Mouse (Mus musculus) yolk sac, embryonic 10.5 days (tissue): ENCODE results near the gene Hectd4.

Experiments
- DNase-seq: peaks from one replicate; pipeline ENCODE4 v3.0.0-alpha.2; 2017; ENCODE audit warnings: low spot score

Gene Hectd4

DNA sequence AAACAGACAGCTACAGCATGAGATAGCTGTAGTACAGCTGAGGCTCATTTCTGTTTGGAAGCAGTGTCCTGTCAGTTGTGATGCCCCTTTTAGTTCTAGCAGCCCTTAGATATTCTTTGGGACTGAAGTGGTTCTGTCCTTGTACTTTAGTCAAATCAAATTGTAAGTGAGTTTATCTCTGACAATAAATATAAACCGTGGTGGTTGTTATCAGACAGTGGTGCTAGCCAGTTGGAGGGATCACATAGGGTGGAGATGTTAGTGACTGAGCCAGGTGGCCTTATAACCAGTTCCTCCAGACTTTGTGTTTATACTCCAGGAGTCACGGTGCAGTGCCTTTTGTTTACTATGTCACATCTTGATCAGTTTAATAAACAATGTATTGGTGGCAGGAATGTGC, 13.7 kb downstream of the Hectd4 start:
- DNase-seq: no peak

DNA sequence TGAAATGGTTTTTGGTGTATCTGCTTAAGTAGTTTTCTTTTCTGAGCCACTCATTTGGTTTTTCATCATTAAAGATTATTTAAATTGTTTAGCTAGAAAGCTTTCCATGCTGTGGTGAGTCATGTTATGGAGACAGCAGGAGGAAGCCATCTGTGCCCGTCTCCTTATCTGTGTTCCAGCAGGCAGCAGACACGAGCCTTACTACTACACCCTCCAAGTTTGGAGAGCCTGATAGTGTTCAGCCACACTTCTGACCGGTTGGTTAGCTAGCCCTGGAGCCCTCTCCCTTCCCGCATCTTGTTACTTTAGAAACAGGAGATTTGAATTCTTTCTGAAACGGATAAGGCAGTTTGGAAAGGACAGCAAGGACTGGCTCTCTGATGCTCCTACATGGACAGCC, 16.2 kb downstream of the Hectd4 start:
- no peak for DNase-seq

DNA sequence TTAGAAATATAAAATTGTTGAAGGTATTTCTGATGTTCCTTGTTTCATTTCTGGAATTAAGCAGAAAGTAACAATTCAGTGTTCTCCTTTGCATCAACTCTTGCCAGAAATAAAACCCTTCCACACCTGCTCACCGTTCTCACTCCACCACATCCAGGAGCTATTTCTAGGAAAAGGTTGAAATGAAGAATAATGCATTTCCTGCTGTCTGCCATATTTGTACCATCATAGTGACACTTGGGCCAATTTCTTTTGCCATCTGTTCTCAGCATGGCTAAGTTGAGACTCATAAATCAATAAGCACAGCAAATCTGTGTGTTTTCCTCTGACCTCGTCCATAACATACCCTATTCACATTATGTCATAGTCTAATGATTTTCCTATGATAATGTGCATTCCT, 18.2 kb downstream of the Hectd4 start:
- no peak for DNase-seq

DNA sequence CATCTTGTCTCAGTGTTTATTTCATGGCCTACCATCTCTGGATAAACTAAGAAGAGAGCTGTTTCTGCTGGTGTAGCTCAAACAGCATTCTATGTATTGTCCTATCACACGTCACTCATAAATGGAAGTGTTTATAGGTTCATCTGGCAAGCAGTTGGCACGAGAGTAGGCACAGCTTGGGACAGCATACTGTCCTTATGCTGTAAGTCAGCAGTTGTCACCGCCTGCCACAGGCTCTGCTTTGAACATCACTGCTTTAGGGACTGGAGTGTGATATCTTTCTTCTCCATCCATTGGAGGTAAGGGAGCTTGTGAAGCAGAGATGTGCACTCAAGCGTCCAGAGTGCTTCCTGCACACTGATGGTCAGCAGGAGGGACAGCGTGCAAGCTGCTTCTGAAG, 19.8 kb downstream of the Hectd4 start:
- DNase-seq: no peak

DNA sequence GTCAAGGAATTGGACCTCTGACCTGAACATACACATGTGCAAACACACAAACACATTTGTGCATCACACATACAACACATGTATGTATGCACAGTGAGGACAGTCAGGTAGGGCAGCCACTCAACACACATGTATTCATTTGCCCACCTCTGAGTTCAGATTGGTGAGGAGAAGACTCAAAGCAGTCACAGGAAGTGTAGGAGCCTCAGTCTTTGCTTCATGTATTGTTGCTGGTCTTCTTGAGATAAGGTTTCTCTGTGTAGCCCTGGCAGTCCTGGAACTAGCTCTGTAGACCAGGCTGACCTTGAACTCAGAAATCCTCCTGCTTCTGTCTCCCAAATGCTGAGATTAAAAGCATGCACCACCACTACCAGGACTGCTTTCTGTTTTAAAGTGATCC, 21.2 kb downstream of the Hectd4 start:
- no peak for DNase-seq

DNA sequence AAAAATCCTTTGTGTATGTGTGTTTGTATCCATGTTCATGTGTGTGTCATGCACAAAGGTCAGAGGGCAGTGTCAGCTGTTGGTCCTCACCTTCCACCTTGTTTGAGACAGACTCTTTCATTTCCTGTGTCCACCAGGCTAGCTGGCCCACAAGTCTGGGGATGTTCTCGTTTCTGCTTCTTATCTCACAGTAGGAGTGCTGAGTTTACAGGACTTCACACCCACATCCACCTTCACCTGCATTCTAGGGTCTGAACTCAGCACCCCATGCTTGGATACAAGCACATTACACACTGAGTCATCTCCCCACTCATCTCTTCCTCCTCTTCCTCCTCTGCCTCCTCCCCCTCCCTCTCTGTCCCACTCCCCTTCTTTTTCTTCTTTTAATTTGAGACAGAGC, 22.2 kb downstream of the Hectd4 start:
- DNase-seq: no peak

DNA sequence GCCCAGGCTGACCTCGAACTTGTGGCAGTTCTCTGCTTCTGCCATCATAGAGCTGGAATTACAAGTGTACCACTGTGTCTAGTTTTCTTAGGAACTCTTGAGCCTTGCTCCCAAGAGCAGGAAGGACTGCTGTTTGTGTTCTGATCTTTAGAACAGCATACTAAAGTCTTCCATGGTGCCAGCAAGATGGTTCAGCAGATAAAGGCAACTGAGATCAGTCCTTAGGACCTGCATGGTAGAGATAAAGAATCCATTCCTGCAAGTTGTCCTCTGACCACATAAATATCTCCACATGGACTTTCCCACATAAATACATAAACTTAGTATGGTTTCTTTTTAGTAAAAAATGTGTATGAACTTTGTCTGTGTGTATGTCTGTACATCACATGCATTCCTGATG, 22.7 kb downstream of the Hectd4 start:
- no peak for DNase-seq

DNA sequence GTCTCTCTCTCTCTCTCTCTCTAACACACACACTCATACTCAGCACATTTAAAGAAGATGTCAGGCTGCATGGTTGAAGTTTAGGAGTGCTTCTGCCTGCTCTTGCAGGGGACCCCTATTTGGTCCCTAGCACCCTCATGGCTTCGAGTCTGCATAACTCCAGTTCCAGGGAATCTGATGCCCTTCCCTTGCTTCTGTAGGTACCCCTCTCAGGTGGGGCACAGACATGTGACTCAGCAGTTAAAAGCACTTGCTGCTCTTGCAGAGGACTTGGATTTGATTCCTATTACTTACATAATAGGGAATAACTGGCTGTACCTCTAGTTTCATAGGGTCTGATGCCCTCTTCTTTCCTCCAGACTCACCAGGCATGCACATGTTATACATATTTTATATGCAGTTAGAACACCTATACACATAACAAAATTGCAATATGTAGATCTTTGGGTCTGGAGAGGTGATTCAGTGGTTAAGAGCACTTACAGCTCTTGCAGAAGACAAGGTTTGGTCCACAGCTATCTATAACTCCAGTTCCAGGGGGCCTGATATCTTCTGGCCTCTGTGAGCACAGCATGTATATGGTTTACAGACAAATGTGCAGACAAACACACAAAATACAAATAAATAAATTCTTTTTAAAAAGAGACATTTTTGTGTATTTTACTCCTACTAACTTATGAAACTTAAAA, 23.8 kb downstream of the Hectd4 start:
- DNase-seq: no peak

DNA sequence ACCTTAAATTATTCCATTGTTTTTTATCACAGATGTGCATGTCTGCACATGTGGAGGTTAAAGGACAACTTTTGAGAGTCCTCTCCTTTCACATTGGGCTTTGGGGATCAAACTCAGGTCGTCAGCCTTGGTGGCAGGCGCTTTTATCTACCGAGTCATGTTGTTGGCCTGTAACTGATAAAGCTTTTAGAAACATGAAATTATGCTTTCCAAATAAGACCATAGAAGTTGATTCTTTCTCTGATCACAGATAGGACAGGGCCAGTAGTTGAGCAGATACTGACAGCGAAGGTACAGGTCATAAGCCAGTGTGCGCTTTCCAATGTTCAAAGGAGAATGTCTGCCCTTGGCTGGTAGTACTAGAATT, 24.3 kb downstream of the Hectd4 start:
- DNase-seq: no peak

DNA sequence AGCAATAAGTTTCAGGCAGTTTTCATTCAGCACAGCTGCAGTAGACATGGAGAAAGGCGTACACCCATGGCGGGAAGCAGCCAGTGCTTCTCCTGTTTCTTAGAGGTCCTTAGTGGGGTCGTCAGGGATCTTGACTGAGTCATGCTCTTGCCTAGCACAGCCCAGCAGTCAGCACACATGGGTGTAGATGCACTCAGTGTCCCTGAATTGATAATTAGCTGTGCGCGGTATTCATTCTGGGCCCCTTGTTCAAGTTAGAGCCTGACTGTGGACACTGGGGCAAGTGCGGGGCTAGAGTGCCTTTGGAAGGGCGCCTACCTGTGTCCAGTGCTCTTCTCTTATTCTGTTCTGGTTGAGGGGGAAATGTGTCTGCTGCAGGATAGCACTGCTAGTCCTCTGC, 25.2 kb downstream of the Hectd4 start:
- DNase-seq: no peak

DNA sequence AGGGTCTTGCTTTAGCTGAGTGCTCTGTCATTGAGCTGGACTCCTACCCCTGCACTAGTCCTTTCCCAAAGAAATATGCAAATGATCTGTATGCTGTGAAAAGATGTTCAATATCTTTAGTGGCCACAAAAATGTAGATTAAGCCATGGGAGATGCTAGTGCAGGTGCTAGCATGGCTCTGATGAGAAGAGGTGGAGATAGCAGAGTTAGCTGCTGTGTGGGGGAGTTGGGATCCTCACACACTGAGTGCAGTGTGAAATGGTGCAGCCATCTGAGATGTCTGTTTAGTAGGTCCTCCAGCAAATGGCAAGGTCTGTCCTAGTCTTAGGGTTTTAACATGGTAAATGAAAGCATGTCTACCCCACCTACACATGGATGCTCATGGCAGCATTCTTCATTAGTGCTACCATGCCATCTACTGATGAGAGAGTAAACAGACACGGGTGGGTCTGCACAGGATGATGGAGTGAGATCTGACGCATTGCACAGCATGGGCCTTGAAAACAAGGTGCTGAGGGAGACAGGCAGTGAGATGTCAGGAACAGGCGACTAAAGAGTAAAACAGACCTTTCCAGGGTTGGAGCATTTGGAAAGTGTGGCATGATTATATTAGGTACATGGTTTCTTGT, 28.9 kb downstream of the Hectd4 start:
- DNase-seq: no peak

DNA sequence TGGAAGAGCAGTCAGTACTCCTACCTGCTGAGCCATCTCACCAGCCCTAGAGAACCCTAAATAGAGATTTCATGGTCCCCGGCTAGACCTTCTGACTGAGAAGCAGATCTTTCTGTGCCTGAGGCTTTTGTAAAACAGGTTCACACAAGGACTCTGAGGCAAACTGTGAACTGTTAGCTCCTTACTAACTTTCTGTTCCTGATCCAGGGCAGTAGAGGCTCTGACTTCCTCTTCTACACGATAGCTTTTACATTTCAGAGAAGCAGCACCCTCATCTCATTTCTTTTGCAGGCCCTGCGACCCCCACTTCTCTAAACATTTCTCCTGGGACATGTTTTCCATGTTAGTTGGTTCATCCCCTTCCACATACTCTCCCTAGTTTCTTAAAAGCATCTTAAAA, 29.7 kb downstream of the Hectd4 start:
- no peak for DNase-seq

DNA sequence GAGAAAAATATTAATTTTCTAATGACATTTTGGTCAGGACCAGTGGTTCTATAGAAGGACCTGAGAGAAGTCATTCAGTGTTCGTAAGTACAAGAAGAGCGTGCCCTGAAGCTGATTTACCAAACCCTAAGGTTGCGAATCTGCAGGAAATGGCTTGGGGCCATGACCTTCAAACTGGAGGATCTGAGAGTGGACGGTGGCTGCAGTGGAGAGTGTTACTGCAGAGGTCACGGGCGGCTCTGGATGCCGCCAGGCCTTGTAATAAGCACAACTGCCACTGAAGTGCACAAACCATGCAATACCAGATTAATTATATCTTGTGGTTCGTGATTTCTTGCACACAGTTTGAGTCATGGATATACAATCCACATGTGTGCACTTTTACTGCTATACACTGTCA, 31.8 kb downstream of the Hectd4 start:
- DNase-seq: no peak

DNA sequence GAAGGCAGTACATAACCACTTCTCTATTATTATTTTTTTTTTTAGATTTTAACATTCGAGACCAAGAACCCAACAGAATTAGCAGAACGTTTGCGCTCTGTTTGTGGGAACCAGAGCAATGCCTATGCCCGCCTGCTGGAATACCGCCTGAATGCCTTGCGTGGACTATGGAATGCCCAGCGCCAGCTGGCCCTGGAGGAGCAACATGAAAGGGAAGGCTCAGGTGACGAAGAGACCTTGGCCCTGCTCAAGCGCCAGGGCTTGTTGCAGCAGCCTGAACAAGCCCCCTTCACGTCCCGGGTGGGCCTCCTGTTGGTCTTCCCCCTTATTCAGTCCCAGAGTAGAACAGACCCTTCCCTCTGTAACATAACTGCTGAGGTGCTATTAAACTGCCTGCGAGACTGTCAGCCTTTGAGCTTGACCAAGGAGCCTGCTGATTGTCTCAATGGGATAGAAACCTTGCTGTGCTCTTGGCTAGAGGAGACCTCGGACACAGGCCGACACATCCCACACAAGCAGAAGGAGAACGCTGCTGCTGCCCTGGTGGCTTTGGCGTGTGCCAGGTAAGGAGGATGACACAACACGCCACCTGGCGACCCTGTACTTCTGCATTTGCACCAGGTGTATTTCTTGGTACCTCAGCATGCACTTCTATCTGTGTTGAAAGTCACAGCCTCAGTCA, 33.9 kb downstream of the Hectd4 start:
- DNase-seq: no peak

DNA sequence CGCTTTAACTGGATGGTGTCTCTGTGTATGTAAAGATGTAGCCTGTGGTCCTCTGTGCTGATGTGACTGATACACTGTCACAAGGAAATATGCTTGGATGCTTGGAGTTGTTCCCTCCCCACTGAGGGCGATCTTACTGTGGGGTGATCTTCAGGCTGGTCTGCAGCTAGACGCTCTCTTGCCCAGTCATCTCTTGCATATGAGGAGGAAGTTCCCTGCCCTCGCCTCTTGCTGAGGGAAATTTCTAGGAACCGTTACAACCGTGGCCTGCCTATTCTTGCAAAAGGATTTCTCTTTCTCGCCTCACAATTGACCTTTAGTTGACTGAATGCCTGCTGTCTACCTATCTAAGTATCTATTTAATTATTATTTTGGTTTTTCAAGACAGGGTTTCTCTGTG, 35.0 kb downstream of the Hectd4 start:
- DNase-seq: no peak

DNA sequence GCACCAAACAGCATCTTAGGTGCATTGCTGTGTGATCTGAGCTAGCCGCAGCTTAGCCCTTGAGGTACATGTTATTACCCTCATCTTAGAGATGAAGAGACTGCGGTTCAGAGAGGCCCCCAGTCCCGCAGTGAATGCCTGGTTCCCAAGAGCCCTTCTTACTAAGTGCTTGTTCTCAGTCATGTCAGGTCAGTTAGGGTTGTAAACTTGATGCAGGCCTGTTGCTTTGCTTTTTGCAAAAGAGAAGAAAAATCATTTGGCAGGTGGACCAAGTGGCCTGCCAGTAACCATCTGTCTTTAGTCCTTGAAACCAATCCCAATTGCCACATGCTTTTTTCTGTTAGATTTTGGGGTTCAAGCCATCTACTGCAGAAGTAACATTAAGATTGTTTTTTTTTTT, 41.8 kb downstream of the Hectd4 start:
- no peak for DNase-seq

DNA sequence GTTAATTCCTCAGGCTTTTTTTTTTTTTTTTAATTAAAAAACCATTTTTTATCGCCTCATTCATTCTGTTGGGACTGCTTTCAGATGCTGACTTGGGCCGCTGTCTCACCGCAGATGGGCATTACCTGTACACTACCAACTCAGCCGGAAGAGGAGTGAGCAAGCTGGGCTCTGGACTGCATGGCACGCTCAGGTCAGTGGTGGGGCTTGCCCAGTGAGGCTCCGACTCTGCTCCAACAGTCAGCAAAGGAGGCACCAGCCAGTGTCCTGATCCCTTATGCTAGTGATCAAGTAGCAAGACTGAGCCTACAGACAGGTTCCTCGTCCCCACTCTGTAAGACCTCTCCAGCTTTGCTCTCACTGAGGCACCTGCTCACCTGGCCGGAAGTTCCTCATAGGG, 42.4 kb downstream of the Hectd4 start:
- no peak for DNase-seq

DNA sequence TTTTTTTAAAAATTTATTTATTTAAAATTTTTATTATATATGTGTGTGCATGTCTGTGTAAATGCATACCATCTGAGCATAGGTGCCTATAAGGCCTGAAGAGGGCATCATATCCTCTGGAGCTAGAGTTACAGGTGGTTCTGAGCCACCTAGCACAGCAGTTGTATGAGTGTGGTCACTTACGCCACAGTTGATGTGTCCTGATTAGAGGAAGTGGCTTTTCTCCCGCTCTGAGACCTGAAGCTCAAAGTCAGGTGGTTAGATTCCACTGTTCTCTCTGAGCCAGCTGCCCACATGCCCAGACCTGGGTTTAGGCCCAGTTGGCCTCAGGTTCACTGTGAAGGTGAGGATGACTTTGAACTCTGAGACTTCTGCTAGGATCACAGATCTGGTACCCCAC, 44.6 kb downstream of the Hectd4 start:
- DNase-seq: no peak

DNA sequence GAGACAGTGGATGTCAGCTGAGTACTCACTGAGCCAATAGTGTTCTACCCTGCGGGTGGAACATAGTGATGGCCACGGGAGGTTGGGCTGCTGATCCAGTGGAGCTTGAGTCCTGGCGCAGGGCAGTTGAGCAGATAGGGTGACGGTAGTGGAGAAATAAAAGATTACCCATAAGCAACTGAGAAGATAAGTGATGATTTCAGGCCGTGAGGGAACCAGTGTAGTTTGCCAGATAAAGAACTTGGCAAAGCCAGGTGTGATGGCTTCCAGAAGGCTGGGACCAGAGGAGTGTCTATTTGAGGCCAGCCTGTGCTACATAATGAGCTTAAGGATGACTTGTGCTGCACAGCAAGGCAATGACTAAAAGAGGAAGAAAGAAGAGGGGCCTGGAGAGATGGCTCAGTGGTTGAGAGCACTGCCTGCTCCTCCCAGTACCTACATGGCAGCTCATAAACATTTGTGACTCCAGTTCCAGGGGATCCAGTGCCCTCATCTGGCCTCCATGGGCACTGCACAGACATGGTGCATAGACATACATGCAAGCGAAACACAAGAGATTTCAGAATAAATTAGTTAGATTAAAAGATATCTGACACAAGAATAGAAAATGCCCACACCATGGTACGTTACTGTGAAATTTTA, 46.8 kb downstream of the Hectd4 start:
- no peak for DNase-seq

DNA sequence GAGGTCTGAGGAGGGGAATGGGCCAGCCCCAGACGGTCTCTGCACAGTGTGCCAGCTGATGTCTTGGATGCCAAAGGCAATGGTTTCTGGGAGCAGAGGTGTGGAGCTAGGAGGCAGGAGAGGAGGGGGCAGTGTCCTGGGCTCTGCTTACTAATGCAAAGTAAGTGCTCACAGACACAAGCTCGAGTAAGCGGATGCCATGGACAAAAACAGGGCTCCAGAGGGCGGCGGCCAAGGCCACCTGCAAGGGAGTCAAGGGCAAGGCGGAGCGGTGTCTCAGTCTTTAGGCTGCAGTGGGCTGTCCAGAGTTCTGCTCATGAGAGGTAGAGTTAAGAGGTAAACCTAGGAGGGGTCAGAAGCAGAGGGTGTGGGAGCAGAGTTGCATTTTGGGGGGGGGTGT, 51.0 kb downstream of the Hectd4 start:
- no peak for DNase-seq

DNA sequence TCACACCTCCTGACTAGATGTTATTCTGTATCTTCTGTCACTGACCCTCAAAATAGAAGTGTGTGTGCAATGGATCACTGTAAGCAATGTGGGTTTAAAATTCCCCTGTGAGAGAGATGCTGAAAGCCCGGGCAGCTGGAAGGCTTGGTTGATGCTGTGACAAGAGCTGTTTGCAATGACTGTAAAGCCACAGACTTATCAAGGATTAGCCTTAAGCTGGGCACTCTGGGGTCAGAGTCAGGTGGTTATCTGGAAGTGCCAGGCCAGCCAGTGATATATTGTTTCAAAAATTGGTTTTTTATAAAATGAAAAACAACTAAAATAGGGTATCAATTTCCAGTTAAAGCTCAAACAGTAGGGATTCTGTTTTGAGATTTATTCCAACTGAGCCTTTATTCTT, 56.8 kb downstream of the Hectd4 start:
- DNase-seq: no peak

DNA sequence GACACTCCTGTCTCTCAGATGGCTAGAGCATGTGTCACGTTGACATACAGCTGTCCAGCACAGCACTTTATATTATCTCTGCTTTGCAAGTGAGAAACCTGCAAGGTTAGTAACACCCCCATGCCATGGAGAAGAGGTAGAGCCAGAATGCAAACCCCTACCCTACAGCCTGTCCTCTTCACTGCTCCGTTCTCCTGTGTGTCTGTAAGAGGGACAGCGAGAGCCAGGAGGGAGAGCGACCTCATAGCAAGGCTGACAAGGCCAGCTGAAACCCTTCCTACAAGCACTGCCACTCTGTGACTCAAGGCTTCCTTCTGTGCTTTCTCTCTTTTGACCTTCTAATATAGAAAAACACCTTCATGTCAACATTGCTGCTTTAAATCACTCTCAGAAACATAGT, 60.4 kb downstream of the Hectd4 start:
- no peak for DNase-seq

DNA sequence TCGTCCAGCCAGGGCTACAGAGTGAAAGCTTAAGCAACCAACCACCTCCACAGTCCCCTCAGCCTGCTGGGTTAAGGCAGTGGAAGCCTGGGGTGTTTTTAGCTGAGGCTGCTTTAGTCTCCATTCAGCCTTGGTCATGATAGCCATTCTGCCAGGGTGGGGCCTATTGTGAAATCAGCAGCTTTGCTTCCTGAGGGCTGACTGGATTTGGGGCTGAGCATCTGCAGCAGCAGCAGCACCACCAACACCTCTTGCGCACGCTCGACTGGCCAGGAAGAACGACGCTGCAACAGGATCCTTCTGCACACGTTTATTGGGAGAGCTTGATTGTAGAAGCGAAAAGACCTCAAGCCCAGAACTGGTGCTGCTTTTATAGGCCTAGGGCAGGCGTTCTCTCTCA, 63.0 kb downstream of the Hectd4 start:
- no peak for DNase-seq
